Mouse (Mus musculus): ENCODE results near the gene Fam102b. TPM values are rescaled to one million over a fixed set of nuclear protein-coding genes. Genes with fewer than 3 reads are reported as not detected.

The Fam102b gene
- total RNA-seq, 4 experiments from 2014 or later = 23.3 to 39.3 (median 28.9) TPM

DNA sequence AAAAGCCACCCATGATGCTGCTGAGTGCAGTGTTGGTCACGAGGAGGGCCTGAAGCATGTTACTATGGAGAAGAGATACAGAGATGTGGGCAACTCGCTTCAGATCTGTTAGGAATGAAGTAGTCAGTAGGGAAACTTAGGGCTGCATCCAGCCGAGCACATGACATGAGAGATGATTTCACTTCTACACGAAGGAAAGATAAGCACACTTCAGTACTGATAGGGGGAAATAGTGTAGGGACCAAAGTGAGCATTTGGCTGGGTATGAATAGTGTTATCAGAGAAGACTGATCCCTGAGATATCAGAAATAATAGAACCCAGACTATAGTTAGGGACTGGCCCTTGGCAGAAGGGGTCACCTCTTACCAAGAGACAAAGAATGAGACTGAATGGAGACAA lies 14.8 kb downstream of the Fam102b start:
- no peak for DNase-seq (ENCODE audit: low spot score in 2 of 2)

DNA sequence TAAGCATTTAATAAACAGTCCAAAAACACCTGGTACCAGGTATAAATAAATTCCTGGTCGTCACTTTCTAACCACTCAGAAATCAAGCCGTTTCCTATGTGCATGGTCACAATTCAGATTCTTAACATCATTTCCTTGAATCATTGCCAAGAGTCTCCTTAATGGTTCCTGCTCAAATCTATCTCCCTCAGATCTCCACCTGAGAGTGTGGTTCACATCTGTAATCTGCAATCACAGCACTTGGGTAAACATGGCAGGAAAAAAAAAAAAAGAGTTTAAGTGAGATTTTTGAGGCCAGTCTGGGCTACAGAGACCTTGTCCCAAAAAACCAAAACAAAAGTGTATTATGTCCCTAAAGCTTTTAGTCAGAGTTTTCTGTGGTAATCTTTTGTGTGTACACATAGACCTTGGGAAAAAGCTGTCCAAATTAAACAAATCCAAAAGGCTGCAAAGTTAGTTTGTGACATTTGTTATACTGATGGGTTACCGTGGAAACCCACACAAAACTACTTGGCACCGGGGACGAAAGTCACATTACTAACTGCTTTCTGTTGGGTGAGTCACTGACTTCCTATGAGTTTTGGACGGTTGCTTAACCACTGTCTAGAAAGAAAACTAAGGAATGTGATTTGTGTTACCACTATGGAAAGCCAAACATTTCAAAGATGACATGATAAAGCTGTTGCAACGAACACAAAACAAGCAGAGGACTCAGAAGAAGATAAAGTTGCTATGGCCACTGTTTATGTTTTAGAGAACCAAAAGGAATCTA lies 16.7 kb downstream of the Fam102b start:
- no peak for DNase-seq (ENCODE audit: low spot score in 2 of 2)

DNA sequence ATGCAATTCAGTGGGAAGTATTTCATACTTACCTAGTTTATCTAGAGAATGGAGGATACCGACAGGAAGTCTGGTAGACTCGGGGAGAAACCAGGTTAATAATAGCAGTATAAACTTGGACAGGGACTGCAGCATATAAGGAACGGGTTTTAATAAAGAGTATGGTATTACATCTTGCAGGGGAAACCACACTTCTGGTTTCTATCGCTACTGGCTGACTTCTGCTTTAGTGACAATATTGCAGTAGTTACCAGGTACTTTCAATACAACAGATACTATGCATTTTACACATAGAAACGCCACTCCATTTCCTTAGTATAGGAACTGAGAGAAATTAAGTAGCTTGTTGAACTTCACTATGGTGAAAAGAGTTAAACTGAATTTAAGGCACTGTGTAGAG lies 19.2 kb downstream of the Fam102b start:
- DNase-seq (ENCODE audit: low spot score in 2 of 2) = no peak

DNA sequence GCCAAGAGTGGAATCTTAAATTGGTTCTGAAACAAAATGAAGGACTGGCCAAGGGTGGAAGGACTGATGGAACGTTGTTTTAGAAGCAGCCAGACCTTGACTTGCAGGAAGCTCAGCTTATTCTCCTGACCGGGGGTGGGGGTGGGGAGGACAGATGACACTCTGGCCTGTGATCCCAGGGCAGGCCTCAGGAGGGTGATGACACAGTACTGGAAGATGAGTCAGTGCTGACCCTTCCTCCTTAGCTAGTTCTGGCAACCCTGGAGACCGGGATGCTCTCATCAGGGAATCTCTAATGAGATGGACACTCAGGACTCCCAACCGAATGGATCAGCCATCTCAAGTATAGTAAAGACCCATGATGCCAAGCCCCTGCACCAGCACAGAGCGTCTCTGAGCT lies 21.6 kb downstream of the Fam102b start:
- no peak for DNase-seq (ENCODE audit: low spot score in 2 of 2)

DNA sequence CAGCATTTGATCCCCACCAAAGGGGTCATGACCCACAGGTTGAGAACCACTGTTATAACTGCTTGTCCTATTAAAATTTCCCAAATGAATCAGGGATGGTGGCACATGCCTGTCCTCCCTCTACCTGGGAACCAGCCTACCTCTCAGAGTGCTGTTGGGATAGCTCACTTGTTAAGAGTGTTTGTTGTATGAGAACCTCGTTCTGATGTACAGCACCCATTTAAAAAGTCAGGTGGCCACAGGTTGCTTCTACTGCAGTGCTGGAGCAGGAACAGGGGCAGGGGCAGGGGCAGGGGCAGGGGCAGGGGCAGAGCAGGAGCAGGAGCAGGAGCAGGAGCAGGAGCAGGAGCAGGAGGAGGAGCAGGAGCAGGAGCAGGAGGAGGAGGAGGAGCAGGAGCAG lies 28.2 kb downstream of the Fam102b start:
- no peak for DNase-seq (ENCODE audit: low spot score in 2 of 2)

GRCm38 (mm10) chr3:108997762-108998161 lies 29.6 kb downstream of the Fam102b start:
- DNase-seq (ENCODE audit: low spot score in 2 of 2) = no peak

GRCm38 (mm10) chr3:108997284-108997683 lies 30.1 kb downstream of the Fam102b start:
- DNase-seq (ENCODE audit: low spot score in 2 of 2) = no peak

DNA sequence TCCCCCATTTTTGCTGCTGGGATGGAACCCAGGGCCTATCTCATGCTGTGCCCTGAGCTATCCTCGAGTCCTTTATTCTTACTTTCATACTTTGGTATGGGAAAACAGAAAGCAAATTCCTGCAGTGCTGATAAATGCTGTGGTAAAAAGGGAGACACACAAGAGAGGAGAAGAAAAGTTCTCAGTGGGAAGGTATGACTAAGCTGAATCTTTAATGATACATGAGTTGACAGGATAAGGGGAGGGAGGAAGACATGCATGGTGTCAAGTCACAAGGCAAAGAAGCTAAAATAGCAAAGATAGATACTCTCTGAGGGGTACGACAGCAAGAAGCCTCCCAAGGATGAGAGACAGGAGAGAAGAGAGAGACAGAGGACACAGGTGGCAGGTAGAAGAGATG lies 32.0 kb downstream of the Fam102b start:
- no peak for DNase-seq (ENCODE audit: low spot score in 2 of 2)

GRCm38 (mm10) chr3:108994477-108994876 lies 32.9 kb downstream of the Fam102b start:
- no peak for DNase-seq (ENCODE audit: low spot score in 2 of 2)

- DNase-seq (ENCODE audit: low spot score in 2 of 2) = no peak
These were observed 37.3 kb downstream of the Fam102b start for GRCm38 (mm10) chr3:108989971-108990548.

DNA sequence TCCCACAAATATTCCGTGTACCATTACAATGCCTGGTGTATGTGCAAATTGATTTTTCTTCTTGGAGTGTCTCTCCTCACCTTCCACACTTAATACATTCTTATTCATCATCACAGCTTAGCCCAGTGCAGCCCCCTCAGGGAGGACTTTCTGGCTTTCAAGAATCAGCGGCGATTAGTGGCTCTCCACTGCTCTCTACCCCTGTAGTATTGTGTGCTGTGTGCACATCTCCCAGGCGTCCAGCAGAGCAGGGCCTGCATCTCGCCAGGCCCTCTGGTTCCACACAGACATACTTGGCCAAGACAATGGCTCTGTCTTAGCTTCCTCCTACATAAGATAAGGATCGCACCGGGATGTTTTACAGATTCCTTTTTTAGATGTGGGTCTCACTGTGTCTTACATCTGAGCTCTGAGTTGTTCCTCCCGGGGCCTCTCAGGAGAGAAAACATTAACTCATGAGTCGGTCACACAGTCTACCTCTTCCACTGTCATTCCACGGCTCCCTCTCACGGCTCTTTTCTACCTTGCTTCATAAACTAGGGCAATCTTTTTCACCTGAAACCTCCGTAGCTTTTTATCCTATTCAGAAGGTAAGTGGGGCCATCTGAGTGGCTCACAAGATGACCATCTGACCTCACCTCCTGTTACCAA lies 40.3 kb downstream of the Fam102b start:
- no peak for DNase-seq (ENCODE audit: low spot score in 2 of 2)

DNA sequence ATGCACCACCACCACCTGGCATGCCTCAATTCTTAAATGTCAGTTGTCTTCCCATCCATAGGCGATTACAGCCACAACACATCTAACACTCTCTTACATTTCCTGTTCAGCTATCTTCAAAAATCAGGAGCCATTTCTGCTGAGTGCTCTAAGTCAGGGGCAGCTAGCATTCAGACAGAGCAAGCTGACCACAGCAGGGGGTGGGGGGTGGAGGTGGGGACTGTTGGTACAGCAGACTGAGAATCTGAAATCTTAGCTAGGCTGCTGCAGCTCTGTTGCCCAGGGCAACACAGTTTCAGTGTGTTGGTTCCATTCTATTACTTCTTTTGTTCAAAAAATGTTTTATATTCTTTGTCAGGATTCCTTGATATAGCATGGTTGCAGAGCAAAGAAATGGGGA lies 40.9 kb downstream of the Fam102b start:
- no peak for DNase-seq (ENCODE audit: low spot score in 2 of 2)

GRCm38 (mm10) chr3:108983989-108984388 lies 43.4 kb downstream of the Fam102b start:
- DNase-seq (ENCODE audit: low spot score in 2 of 2) = no peak

DNA sequence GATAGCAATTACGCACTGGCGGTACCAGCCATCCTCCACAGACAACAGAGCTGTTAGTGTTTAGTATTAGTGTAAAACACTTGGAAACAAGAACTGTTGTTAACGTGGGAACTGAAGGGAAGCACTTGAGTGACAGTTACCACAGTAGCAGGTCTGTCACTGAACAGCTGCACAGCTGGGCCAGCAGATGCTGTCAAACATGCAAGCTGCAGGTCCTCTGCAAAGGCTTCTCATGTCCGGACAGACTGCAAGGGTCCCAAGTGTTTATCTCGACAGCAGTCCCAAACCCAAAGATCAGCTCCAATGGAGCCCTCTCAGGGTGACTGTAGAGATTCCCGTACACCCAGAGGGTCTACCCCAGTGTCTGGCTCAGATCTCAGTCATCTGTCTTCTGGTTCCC lies 45.5 kb downstream of the Fam102b start:
- no peak for DNase-seq (ENCODE audit: low spot score in 2 of 2)

- no peak for DNase-seq (ENCODE audit: low spot score in 2 of 2)
These were observed 49.9 kb downstream of the Fam102b start for GRCm38 (mm10) chr3:108977340-108978030.

GRCm38 (mm10) chr3:108974920-108975485 lies 52.4 kb downstream of the Fam102b start:
- DNase-seq (ENCODE audit: low spot score in 2 of 2) = no peak

GRCm38 (mm10) chr3:108973980-108974660 lies 53.3 kb downstream of the Fam102b start:
- DNase-seq (ENCODE audit: low spot score in 2 of 2) = no peak

GRCm38 (mm10) chr3:108966051-108966450 lies 61.4 kb downstream of the Fam102b start:
- no peak for DNase-seq (ENCODE audit: low spot score in 2 of 2)

DNA sequence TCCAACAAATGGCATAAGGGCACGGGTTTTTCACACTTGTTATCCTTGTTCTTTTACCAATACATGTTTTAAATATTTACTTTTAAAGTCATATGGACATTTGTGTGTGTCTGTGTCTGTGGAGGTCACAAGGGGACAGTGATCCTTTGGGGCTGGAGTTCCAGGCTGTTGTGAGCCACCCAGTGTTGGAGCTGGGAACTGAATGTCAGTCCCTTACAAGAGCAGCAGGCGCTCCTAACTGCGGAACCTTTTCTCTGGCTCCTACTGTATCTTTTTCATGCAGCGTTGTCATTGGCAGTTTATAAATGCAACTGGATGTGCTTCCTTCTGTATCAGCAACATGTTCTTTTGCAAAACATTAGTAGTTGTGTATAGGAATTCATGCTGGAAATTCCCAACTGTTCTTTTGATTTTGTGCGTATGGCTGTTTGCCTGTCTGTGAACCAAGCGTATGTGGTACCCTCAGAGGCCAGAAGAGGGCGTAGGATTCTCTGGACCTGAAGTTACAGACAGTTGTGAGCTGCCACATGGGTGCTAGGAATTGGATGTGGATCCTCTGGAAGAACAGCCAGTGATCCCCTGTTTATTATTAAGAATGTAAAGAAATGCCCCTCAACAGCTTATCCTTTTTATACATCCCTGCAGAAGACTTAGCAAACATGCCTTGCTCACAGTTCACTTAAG lies 62.9 kb downstream of the Fam102b start:
- no peak for DNase-seq (ENCODE audit: low spot score in 2 of 2)

DNA sequence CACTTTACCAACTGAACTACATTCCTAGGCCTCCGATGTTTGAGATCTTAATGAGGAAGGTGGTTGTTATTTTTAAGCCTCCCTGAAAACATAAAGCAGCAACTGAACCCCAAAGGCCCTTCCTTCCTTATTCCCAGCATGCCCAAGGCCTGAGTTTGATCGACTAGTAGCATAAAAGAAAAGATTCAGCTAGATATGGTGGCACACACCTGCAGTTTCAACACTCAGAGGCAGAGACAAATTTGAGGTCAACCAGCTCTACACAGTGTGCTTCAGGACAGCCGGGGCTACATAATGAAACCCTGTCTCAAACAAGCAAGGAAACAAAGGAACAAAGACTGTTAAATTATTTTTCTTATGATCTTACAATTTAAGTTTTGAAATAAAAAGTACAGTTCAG lies 63.6 kb downstream of the Fam102b start:
- no peak for DNase-seq (ENCODE audit: low spot score in 2 of 2)

DNA sequence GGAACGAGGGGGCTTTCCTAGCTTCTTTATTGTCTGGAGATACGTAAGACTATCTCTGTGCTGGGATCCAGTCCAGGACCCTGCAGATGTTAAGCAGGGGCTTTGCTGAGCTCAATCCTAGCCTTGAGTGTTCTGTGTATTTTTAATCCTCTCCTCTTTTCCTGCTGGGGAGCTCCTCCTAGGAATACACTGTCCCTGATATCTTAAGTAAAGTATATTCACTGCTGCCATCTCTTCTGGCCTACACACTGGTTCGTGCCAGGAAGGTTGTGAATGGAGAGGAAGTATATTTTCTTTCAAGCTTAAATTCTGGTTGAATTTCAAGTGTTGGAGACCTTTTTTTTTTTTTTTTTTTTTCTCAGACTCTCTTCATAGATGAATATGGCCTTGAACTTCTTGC lies 64.1 kb downstream of the Fam102b start:
- DNase-seq (ENCODE audit: low spot score in 2 of 2) = no peak

Measured in layer of hippocampus, adult 8-10 months (tissue).